Mouse (Mus musculus): ENCODE results near the gene Gm42517.

The Gm42517 gene

DNA sequence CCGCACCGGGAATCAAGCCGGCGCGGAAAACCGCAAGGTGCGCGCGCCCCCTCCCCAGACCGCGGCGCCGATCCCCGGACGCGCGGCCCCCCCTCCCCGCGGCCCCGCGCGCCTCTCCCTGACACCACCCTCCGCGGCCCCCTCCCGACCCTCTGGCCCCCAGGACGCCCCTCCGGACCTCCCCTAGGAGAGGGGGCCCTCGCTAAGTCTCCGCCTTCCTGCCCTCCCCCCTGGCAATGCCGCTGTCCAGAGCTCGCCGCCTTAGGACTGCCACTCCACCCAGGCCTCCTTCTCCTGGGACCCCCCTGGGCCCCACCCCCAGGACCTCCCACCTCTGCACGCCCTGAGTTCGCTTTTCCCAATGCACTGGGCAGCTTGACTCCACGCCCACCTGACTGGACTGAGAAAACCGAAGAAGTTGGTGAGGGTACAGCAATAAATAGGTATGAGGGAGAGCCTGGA lies at the start of gene Gm42517:
Gm42517 (minus strand) TSS at position 52 of the 462 bp plus-strand sequence.
- DNase-seq (ENCODE audit: low read depth): no peak

DNA sequence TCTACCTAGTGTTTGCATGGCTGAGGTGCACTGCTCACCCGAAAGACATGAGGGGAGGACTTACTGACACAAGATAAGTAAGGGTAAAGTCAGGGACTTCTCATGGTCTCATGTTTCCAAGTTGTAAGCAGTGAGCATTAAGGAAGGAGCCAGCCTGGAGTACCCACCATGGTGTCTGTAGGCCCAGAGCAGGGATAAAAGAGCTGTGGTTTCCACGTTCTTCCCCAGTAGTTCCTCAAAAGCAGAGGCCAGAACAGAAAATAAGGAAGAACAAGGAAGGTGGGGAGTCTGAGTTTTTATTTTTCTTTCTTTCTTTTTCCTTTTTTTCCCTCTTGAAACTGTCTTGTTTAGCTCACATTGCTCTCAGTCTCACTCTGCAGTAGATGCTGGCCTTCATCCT lies 47.0 kb upstream of the Gm42517 start:
- no peak for DNase-seq (ENCODE audit: low read depth)

DNA sequence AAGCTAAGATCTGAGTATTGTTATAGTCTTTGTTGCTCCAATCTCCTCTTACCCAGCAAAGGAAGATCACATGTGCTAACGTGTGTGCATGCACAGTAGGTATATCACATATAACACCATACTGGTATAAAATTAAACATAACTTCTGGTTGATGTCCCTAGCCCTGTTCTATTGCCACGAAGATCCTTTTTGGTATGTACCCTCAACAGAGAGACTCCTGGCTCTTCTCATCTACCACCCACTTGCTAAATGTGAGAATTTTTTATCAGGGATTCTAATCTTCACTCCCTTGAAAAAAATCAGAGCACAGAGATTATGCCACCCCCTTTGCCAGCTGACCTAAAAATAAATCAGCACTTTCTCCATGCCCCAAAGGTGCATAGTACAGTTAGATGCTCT lies 39.3 kb upstream of the Gm42517 start:
- no peak for DNase-seq (ENCODE audit: low read depth)

DNA sequence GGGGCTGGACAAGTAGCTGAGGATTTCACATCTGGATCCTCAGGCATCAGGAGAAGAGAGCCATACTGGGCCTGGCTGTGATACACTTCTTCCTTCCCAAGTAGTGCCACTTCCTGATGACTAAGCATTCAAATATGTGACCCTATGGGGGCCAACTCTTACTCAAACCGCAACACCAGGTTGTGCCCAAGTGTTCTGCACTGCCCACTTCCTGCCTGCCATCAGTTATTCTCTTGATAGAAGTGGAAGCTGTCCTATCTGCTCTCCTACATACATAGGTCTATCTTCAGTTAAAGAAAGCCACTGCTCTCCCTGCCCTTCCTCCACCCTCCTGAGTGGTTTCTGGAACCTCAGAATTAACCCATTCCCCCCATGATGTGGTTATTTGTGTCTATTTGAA lies 37.7 kb upstream of the Gm42517 start:
- peak; percentile 15 for DNase-seq (ENCODE audit: low read depth)

DNA sequence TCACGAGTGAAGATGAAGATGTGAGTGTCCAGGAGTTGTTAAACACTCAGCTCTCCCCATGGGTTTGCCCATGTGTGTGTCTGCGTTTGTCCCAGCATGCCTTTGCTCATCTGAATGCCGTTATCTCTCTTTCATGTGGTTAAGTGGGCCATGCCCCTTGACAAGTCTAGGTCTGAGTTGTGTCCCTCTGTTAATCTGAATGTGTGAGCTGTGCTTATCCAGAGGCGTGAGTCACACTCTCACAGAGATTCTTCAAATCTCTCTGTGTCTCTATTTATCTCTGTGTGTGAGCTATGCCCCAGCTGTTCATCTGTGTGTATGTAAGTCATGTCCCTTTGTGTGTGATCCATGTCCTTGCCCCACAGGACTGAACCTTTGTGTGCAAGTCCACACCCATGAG lies 35.7 kb upstream of the Gm42517 start:
- DNase-seq (ENCODE audit: low read depth): no peak

DNA sequence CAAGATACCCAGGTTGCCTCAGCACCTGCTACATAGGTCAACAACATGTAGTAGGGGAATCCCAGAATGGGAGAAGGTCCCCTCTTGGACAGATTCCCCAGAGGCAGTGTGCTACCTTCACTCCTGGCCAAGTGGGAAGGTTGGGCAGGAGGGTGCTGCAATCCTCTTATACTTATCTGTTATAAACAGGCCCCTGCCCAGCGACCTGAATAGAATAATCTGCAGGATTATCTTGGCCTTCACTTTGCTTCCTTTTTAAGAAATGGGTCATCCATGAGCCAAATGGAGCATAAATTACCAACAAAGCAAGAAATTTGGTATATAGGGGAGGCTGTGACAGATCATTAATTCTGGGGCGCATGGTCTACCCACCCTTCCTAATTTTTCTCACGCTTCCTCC lies 22.0 kb upstream of the Gm42517 start:
- no peak for DNase-seq (ENCODE audit: low read depth)

DNA sequence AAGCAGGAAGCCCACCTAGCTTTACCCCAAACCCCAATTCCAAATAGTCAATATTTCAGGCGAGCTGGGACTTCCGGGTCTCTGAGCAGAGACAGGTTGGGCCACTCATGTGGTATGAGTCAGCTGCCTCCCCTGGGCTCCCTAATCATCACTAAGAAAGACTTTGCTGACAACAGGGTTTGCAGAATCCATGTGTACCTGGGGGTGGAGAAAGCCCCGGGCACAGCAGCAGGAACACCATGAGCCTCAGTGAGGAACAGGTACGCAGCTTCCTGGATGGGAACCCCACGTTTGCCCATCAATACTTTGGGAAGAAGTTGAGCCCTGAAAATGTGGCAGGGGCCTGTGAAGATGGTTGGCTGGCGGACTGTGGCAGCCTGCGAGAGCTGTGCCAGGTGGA lies 20.5 kb upstream of the Gm42517 start, which contains the start of gene Pde6b:
Pde6b (plus strand) TSS at position 191 of the 400 bp plus-strand sequence.
- no peak for DNase-seq (ENCODE audit: low read depth)

DNA sequence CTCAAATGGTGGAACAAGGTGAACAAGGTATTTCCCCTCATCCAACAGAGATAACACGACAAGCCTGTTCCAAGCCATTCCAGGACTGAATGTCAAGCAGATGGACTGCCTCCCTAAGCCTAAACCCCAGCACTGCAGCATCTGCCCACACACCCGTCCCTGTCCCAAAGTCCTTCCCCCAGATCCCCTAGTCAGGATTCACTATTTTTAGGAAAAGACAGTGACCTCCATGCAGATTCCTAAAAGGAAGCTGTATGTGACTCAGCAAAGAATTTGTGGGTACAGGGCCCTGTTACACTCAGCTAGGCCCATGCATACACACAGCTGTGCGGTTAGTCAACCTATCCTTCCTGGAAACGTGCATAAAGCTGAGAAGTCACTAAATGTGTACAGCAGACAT lies 18.7 kb upstream of the Gm42517 start:
- no peak for DNase-seq (ENCODE audit: low read depth)

DNA sequence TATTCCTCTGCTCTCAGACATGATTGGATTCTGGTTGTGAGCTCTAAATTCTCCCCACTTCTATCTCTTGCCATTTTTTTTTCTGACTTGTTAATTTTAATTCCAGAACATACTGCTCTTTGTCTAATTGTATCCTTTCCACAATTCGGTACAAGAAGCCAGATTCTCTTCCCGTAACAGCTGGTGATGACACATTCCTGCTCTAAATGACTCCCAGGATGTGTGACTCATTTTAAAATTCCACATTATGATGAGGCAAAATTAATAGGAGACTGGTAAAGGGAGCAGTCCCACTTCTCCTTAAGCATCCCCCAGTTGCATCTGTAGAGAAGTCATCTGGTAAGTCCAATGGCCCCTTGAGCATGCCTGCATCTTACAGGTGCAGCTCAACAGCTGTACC lies 17.9 kb upstream of the Gm42517 start:
- DNase-seq (ENCODE audit: low read depth): peak; percentile 27

DNA sequence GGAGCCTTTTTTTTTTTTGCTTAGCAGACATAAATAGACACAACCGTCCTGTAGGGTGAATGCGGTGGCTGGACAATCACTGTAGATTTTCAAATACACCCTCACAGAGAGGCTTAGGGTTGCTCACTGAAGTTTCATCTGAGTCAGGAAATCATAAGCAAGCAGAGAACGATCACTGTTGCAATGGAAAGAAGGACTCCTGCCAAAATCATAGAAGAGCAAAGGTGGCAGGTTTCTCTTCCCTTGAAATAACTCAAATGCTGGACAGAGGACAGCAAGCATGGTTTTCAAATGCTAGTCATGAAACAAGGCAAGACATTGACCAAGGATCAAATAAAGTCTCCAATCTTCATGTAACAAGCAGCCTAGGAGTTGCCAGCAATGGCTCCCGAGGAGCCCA lies 10.6 kb upstream of the Gm42517 start:
- peak; percentile 36 for DNase-seq (ENCODE audit: low read depth)

DNA sequence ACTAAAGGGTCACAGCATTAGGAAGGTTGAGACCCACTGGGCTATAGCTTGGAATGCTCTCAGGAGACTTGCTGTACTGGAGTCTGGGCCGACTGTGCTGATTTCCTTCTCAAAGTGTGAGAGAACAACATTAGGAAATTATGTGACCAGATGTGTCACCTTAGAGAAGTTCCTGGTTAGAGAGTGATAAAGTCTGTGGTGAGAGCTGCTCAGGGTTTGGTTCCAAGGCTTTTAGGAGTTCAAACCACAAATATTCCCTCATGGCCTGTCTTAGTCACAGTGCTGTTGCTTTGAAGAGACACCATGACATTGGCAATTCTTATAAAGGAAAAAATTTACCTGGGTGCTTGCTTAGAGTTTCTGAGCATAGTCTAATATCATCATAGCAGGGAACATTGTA lies 8.3 kb upstream of the Gm42517 start:
- no peak for DNase-seq (ENCODE audit: low read depth)

DNA sequence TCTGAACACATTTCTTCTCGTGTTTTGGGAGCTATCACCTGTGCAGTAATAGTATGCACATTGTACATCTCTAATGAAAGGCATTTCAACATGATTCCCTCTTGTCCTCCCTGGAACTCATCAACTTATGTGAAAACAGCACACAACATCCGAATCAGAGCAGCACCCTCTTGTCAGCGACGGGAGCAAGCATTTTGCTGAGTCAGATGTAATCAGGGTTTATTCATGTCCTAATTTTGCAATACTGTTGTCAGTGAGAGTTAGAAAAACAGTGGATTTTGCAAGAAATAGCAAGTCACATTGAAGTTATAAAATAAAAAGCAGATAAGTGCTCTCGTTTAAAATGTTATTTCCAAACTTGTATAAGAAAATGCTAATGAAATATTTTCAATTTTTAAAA lies 6.4 kb upstream of the Gm42517 start:
- DNase-seq (ENCODE audit: low read depth): peak; percentile 42

DNA sequence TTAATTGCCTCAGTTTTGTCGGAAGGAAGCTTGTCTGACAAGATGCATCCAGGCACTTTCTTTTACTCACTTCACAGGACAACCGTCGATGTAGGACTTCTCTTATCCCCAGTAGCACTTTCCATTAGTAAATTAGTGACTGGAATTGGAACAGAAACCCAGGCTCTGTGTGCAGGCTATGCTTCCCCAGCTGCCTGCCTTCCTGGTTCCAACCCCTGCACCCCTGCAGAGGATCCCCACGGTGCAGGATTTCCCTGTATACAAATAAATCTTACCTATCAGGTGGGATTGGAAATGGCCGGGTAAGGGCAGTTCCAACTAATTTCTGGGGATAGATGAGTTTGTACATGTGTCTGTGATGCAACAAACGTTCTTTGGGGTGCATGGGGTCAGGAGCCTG lies 2.2 kb upstream of the Gm42517 start:
- no peak for DNase-seq (ENCODE audit: low read depth)

DNA sequence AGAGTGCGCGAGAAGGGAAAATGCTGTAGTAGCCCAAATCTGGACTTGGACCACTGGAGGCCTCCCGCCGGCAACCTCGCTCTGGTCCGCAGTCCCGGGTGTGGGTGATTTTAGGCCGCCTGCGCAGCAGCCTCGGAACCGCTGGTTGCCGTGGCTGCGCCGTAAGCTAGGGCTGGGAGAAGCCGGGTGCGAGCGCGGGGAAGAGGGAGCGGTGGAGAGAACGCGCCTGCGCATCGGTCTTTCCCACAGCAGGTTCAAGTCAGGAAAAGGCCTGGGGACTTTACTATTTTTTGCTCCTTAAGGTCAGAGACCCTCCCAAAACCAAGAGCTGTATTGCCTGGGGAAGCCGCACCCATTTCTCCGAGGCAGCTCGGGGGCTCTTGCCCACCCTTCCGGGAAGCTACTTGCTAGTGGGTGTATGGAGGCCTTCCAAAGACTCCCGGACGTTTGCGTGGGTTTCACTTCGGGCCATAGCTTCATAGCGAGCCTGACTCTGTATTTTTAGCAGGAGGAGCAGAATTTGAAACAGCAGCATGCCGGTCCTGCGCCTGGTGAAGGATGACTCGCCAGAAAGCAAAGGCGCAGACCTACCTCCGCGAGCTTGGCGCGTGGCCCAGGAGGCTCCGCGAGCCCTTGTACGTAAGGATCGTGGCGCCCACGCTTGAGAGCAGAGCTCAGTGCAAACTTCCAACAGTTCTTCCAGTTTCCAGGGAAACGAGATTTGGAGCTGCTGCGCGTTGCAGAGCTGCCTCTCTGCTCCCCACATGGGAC lies 1.3 kb upstream of the Gm42517 start:
- peak; percentile 75 for DNase-seq (ENCODE audit: low read depth)

DNA sequence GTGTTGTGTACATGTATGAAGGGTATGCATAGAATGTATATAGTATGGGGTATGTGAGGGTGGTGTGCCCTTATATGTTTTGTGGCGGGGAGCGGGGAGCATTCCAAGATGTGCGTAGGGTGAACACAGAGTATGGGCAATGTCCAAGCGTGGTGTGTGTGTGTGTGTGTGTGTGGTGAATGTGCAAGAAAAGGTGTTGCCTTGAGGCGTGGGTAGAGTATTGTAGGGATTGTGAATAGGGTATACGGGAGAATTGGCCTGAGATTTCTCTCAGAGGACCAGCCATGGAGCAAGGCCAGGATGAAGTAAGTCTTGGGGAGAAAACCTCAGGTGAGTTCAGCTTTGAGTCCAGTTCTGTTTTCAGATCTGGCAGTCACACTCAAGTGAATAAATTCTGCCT lies 724 bp upstream of the Gm42517 start:
- no peak for DNase-seq (ENCODE audit: low read depth)

DNA sequence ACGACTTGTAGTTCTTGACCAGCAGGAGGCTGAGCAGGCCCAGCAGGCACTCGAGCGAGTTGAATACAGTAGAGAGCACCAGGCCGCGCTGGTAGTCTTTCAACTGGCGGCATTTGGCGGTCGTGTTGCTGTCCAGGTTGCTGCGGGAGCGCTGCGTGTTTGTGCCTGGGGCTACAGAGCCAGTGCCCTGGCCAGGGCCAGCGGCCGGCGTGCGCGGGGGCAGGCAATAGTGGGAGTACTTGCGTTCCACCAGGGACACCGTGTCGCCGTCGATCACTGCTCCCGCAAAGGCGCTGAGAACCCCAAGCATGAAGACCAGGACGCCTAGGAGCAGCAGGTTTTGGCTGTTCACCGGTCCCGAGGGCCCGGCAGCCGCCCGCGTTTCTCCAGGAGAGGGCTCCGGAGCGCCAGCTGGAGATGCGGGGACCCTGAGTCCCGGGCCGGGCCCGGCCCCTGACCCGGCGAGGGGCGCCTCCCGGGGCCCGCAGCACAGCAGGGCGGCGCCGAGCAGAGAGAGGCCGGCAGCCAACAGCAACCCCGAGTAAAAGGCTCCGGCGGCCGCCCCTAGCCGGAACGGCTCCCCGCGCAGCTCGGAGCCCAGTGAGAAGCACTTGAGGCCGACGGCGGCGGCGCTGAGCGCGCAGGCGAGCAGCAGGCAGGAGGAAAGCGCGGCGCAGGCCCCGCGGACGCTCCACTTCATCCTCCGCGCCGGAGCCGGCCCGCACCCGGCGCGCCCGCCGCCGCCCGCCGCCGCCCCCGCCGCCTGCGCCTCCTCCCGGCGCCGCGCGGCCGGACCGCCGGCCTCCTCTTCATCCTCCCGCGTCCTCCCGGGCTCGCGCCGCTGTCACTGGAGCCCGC lies 509 bp downstream of the Gm42517 start:
- no peak for DNase-seq (ENCODE audit: low read depth)

DNA sequence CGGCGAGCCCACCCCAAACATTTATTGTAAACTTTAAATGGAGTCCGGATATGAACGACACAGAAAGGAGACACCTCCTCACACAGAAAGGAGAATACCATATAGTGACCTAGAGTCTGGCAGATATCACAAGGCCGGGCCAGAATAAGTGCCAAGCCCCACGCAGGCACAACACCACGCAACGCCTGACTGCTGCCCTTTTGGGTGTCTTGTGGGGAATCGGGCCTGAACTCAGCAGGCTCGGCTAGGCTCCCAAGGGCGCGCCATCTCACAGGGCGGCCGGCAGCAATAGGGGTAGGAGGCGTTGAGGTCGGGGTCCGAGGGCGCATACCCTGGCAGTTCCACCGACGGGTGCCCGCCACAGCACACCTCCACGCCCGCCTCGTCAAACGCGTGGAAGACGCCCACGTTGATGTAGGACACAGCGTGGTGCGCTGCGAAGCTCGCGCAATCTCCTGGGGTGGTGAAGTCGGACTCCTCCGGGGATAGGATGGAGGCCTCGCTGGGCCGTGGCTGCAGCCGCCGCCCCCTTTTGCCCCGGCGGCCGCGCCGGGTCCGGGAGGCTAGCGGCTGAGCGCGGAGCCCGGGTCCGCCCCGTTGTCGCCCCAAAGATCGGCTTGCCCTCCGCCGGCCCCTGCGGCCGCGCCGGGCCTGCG lies 1.3 kb downstream of the Gm42517 start:
- no peak for DNase-seq (ENCODE audit: low read depth)

DNA sequence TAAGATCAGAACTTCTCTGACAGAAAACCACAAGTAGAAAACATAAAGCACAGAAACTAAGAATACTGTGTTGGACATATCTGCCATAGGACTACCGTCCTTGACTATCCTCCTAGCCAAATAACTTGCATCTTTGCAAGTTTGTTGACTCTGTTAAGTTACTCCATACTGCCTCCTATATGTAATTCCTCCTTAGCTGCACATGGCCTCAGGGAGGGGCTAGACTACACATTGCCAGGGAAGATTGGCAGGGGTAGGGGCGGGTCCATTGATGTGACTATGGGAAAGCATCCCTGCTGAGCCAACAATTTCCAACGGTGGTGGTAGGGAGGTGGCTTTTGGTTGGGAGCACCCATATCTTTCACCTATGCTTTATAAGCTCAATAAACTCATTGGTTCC lies 5.4 kb downstream of the Gm42517 start:
- no peak for DNase-seq (ENCODE audit: low read depth)

DNA sequence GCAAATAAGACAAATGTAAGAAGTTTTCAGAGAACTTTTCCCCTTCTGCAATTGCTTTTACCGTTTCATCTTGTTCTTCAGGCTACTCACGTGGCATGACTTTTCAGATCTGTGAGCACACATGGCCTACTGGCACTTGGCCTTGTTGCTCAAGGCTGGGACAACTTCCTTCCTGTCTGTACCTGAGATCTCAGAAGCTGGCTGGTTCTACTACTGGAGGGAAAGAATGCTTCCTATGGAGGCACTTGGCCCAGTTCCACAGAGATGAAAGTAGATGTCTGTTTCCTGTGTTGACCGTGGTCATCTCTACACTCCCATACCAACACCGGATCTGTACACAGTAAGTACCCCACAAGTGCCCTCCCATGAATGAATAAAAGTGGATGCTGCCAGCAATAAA lies 7.5 kb downstream of the Gm42517 start:
- no peak for DNase-seq (ENCODE audit: low read depth)

DNA sequence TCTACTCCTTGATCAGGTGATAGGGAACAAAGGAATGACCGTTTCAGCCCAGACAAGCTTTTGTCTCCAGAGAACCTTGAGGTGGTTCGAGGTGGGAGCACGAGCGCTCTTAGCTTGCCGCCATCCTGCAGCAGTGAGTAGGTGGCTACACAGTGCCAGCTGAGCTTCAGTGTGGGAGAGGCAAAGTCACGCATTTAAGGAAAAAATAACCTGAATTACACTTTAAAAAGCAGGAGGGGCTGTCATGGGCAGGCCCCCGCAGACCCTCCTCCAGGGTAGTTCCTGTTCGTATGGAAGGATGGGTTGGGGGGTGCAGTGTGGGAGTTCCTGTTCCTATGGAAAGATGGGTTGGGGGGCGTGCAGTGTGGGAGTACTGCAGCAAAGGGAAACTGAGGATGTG lies 8.2 kb downstream of the Gm42517 start:
- DNase-seq (ENCODE audit: low read depth): no peak

DNA sequence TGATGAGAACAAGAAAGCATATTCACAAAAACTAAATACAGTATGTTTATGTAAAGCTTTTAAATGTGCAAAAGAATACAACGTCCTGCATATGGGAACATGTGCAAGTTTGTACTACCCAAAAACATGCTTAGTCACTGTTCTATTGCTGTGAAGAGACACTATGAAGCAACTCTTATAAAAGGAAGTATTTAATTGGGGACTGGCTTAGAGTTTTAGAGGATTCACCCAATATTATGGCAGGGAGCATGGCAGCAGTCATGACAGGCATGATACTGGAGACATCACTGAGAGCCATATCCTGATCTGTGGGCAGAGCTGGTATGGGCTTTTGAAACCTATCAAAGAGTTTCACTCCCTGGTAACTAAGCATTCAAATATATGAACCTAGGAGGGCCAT lies 9.9 kb downstream of the Gm42517 start:
- no peak for DNase-seq (ENCODE audit: low read depth)

DNA sequence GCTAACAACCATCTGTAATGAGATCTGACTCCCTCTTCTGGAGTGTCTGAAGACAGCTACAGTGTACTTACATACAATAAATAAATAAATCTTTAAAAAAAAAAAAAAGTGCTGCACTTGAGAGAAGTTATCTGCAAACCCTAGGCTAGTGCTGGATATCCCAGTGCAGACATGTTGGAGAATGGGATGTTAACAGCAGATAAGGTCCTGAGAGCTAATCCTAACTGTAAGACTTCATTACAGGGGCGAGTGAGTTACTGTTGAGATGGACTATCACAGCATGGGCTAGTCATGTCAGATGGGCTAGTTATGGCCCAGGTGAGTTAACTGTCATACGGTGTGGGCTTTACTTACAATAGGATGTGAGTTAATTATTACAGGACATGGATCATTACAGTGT lies 13.7 kb downstream of the Gm42517 start:
- DNase-seq (ENCODE audit: low read depth): no peak
